Mouse (Mus musculus): ENCODE results near the gene Apol9b.

Gene Apol9b

GRCm38 (mm10) chr15:77775186-77775963 is 46.5 kb downstream of the Apol9b start:
- peak in 1 of 2 experiments; percentile 63 for DNase-seq (ENCODE audit: low spot score in 2 of 2)

GRCm38 (mm10) chr15:77782449-77783014 is 53.7 kb downstream of the Apol9b start:
- no peak for DNase-seq (ENCODE audit: low spot score in 2 of 2)

GRCm38 (mm10) chr15:77784039-77784824 is 55.4 kb downstream of the Apol9b start:
- peak; percentile 58 to 70 for DNase-seq (ENCODE audit: low spot score in 2 of 2)

GRCm38 (mm10) chr15:77785807-77786206 is 57.0 kb downstream of the Apol9b start:
- DNase-seq (ENCODE audit: low spot score in 2 of 2): no peak

All from frontal cortex, postnatal 14 days (tissue).